Mouse (Mus musculus) limb, embryonic 14.5 days (tissue): ENCODE measurements around the gene Stag1. TPM values are rescaled to one million over a fixed set of nuclear protein-coding genes. Genes with fewer than 3 reads are reported as not detected.

ENCODE experiments used
- ATAC-seq: fragments of 200-750 bp; cut with Nextera tagmentation; 2 replicates; pipeline ENCODE4 v1.8.0; 2017; ENCODE audit warnings: low read depth, moderate number of reproducible peaks, moderate TSS enrichment; ENCODE audit not compliant: low FRiP score
- DNase-seq: peaks from one replicate; pipeline ENCODE4 v3.0.0-alpha.2; 2015; ENCODE audit warnings: low spot score
- H3K27ac ChIP-seq: fragments of 300-500 bp; sonication (generic); replicated peaks from 2 replicates; pipeline ENCODE4 v1.5.1; 2014; ENCODE audit warnings: low read depth, mild to moderate bottlenecking, low read length, moderate library complexity, mixed read lengths
- H3K27me3 ChIP-seq: fragments of 300-500 bp; sonication (generic); 2 replicates; pipeline ENCODE4 v1.6.1; 2014; ENCODE audit warnings: low read length, mixed read lengths; ENCODE audit not compliant: control insufficient read depth, insufficient read depth
- H3K36me3 ChIP-seq: fragments of 300-500 bp; sonication (generic); 2 replicates; pipeline ENCODE4 v1.6.1; 2014; ENCODE audit warnings: mild to moderate bottlenecking, low read length, moderate library complexity, mixed read lengths; ENCODE audit not compliant: control insufficient read depth, insufficient read depth
- H3K4me1 ChIP-seq: fragments of 300-500 bp; sonication (generic); 2 replicates; pipeline ENCODE4 v1.6.1; 2014; ENCODE audit warnings: antibody characterized with exemption, low read length, mixed read lengths; ENCODE audit not compliant: control insufficient read depth, insufficient read depth
- H3K4me2 ChIP-seq: fragments of 300-500 bp; sonication (generic); replicated peaks from 2 replicates; pipeline ENCODE4 v1.6.1; 2014; ENCODE audit warnings: low read depth, mild to moderate bottlenecking, low read length, moderate library complexity; ENCODE audit not compliant: severe bottlenecking
- H3K4me3 ChIP-seq: fragments of 300-500 bp; sonication (generic); replicated peaks from 2 replicates; pipeline ENCODE4 v1.5.1; 2014; ENCODE audit warnings: low read length
- H3K9ac ChIP-seq: fragments of 300-500 bp; sonication (generic); 2 replicates; pipeline ENCODE4 v1.6.1; 2014; ENCODE audit warnings: mild to moderate bottlenecking, low read depth, low read length, moderate library complexity; ENCODE audit not compliant: severe bottlenecking
- H3K9me3 ChIP-seq: fragments of 300-500 bp; sonication (generic); 2 replicates; pipeline ENCODE4 v1.6.1; 2016; ENCODE audit warnings: low read length; ENCODE audit not compliant: control insufficient read depth
- POLR2A ChIP-seq: fragments of 200-500 bp; IDR thresholded peaks from 2 replicates; pipeline ENCODE4 v1.8.0; 2012; ENCODE audit warnings: inconsistent platforms, mild to moderate bottlenecking, moderate library complexity, borderline replicate concordance; ENCODE audit not compliant: insufficient read depth, insufficient read length; ENCODE audit errors: extremely low read depth
- WGBS: fragments of 180-500 bp; shearing (Covaris S2); extraction: QIAGEN DNeasy Blood & Tissue Kit; methylation state at CpG from one replicate; pipeline ENCODE4 v1.1.7; 2014; 5-methylcytosine and 5-hydroxymethylcytosine counted together
- polyA plus RNA-seq, 2 experiments: library from polyadenylated mRNA; depleted of rRNA in 1 of 2; stranded (reverse) in 1 of 2; unstranded in 1 of 2; fragments of >200 nt; fragmentation: Nextera tagmentation in 1 of 2; extraction: Ambion mirVana in 1 of 2; gene quantifications; 2 replicates each; pipeline versions ENCODE4 v1.2.1 to v1.2.3; 2012 to 2014

The Stag1 gene
- polyA plus RNA-seq, 2 experiments = 35.0 to 45.5 TPM

- TF ChIP-seq POLR2A = no peak
- DNase-seq = no peak
- ATAC-seq = no peak
- no peak overlapping the region for H3K27ac ChIP-seq
- H3K9me3 ChIP-seq = peaks cover 6% of the 10 kb centered on the region
- 95% methylated on average over 25 of the region's 25 CpGs for WGBS
- H3K27me3 ChIP-seq = no peaks in the 10 kb centered on the region
- no peak overlapping the region for H3K9ac ChIP-seq
- H3K36me3 ChIP-seq = peaks cover 52% of the 10 kb centered on the region
- no peak overlapping the region for H3K4me3 ChIP-seq
- H3K4me1 ChIP-seq = no peaks in the 10 kb centered on the region
- no peak overlapping the region for H3K4me2 ChIP-seq
Measured at GRCm38 (mm10) chr9:100984381-100985310, 387.0 kb downstream of the Stag1 start.

- Histone ChIP-seq H3K27ac (no peak overlapping the region), H3K4me1 (no peaks in the 10 kb centered on the region), H3K4me2 (no peak overlapping the region), H3K9me3 (peaks cover 9% of the 10 kb centered on the region), H3K27me3 (no peaks in the 10 kb centered on the region), H3K9ac (no peak overlapping the region), H3K36me3 (peaks cover 59% of the 10 kb centered on the region), H3K4me3 (no peak overlapping the region)
- no peak for TF ChIP-seq POLR2A
- no peak for ATAC-seq
- no peak for DNase-seq
- 90% methylated on average over 5 of the region's 5 CpGs for WGBS
Measured at GRCm38 (mm10) chr9:100987006-100987405, 389.4 kb downstream of the Stag1 start.

DNA sequence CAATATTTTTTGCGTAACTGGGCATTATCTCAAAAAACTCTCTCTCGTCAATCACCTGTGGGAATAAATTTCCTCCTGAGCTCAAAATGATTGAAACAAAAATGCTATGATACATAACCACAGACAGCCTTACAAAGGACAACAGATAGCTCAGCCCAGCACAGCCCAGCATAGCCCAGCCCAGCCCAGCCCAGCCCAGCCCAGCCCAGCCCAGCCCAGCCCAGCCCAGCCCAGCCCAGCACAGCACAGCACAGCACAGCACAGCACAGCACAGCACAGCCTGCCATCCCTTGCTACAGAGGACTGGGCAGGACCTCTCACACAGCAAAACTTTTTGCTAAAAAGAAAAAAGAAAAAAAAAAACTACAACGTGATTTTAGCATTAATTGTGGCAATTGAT, 390.3 kb downstream of the Stag1 start:
- TF ChIP-seq POLR2A = no peak
- ATAC-seq (no peak), DNase-seq (no peak)
- H3K4me1 ChIP-seq = no peaks in the 10 kb centered on the region
- no peak overlapping the region for H3K4me2 ChIP-seq
- H3K9ac ChIP-seq = no peak overlapping the region
- H3K36me3 ChIP-seq = peaks cover 53% of the 10 kb centered on the region
- H3K27ac ChIP-seq = no peak overlapping the region
- H3K4me3 ChIP-seq = no peak overlapping the region
- WGBS = 87% methylated on average over 3 of the region's 3 CpGs
- peaks cover 9% of the 10 kb centered on the region for H3K9me3 ChIP-seq
- no peaks in the 10 kb centered on the region for H3K27me3 ChIP-seq

GRCm38 (mm10) chr9:100990609-100991008, 393.0 kb downstream of the Stag1 start:
- 87% methylated on average over 5 of the region's 5 CpGs for WGBS
- H3K9ac ChIP-seq = no peak overlapping the region
- no peaks in the 10 kb centered on the region for H3K4me1 ChIP-seq
- no peak overlapping the region for H3K4me2 ChIP-seq
- no peaks in the 10 kb centered on the region for H3K27me3 ChIP-seq
- H3K9me3 ChIP-seq = peaks cover 9% of the 10 kb centered on the region
- H3K27ac ChIP-seq = no peak overlapping the region
- peaks cover 51% of the 10 kb centered on the region for H3K36me3 ChIP-seq
- no peak overlapping the region for H3K4me3 ChIP-seq
- no peak for TF ChIP-seq POLR2A
- DNase-seq (no peak), ATAC-seq (no peak)

DNA sequence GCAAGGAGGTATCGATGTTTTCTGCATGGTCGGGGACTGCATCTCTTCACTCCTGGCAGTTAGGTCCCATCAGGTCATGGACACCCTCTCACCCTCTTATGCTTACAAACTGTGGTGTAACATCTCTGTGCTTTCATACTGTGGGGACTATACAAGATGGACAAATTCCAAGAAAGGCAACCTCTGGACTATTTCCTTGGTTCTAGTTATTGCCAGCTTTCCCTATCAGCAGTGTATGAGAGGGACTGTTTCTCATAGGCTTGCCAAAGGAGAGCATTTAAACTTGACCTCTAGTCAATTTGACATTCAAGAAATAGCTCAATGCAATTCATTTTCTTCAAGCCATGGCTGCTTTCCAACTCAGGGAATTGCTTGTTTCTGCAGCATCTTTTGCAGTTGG, 393.7 kb downstream of the Stag1 start:
- H3K4me1 ChIP-seq = no peaks in the 10 kb centered on the region
- no peak overlapping the region for H3K9ac ChIP-seq
- peaks cover 9% of the 10 kb centered on the region for H3K9me3 ChIP-seq
- TF ChIP-seq POLR2A = no peak
- no peak overlapping the region for H3K27ac ChIP-seq
- ATAC-seq = no peak
- H3K36me3 ChIP-seq = peaks cover 46% of the 10 kb centered on the region
- no peaks in the 10 kb centered on the region for H3K27me3 ChIP-seq
- H3K4me2 ChIP-seq = no peak overlapping the region
- no peak overlapping the region for H3K4me3 ChIP-seq
- 91% methylated on average over 2 of the region's 2 CpGs for WGBS
- no peak for DNase-seq
